Mouse (Mus musculus) hindbrain, embryonic 12.5 days (tissue): ENCODE data around the gene Tepp. TPM values are rescaled to one million over a fixed set of nuclear protein-coding genes. Genes with fewer than 3 reads are reported as not detected.

Experiments
- ATAC-seq: fragments of 200-750 bp; cut with Nextera tagmentation; 2 replicates; pipeline ENCODE4 v1.8.0; 2017; ENCODE audit warnings: moderate TSS enrichment; ENCODE audit not compliant: low FRiP score
- H3K27ac ChIP-seq: fragments of 300-500 bp; sonication (generic); 2 replicates; pipeline ENCODE4 v1.5.1; 2016; ENCODE audit warnings: mild to moderate bottlenecking
- H3K27me3 ChIP-seq: fragments of 300-500 bp; sonication (generic); 2 replicates; pipeline ENCODE4 v1.6.1; 2016; ENCODE audit warnings: mild to moderate bottlenecking
- H3K36me3 ChIP-seq: fragments of 300-500 bp; sonication (generic); 2 replicates; pipeline ENCODE4 v1.6.1; 2016; ENCODE audit warnings: mild to moderate bottlenecking
- H3K4me1 ChIP-seq: fragments of 300-500 bp; sonication (generic); 2 replicates; pipeline ENCODE4 v1.6.1; 2016
- H3K4me2 ChIP-seq: fragments of 300-500 bp; sonication (generic); replicated peaks from 2 replicates; pipeline ENCODE4 v1.6.1; 2016; ENCODE audit warnings: mild to moderate bottlenecking
- H3K4me3 ChIP-seq: fragments of 300-500 bp; sonication (generic); 2 replicates; pipeline ENCODE4 v1.5.1; 2016; ENCODE audit warnings: mild to moderate bottlenecking
- H3K9ac ChIP-seq: fragments of 300-500 bp; sonication (generic); 2 replicates; pipeline ENCODE4 v1.6.1; 2016; ENCODE audit warnings: mild to moderate bottlenecking, moderate library complexity
- H3K9me3 ChIP-seq: fragments of 300-500 bp; sonication (generic); replicated peaks from 2 replicates; pipeline ENCODE4 v1.6.1; 2016; ENCODE audit warnings: mild to moderate bottlenecking
- WGBS: fragments of 180-500 bp; shearing (Covaris S2); methylation state at CpG from one replicate; pipeline ENCODE4 v1.1.7; 2016; 5-methylcytosine and 5-hydroxymethylcytosine counted together
- polyA plus RNA-seq: library from polyadenylated mRNA; unstranded; fragments of >200 nt; fragmentation: Nextera tagmentation; extraction: Ambion mirVana; gene quantifications from 2 replicates; pipeline ENCODE4 v1.2.1, GENCODE M21; 2016

Gene Tepp
- polyA plus RNA-seq, 1 experiment from 2014 or later: not detected

DNA sequence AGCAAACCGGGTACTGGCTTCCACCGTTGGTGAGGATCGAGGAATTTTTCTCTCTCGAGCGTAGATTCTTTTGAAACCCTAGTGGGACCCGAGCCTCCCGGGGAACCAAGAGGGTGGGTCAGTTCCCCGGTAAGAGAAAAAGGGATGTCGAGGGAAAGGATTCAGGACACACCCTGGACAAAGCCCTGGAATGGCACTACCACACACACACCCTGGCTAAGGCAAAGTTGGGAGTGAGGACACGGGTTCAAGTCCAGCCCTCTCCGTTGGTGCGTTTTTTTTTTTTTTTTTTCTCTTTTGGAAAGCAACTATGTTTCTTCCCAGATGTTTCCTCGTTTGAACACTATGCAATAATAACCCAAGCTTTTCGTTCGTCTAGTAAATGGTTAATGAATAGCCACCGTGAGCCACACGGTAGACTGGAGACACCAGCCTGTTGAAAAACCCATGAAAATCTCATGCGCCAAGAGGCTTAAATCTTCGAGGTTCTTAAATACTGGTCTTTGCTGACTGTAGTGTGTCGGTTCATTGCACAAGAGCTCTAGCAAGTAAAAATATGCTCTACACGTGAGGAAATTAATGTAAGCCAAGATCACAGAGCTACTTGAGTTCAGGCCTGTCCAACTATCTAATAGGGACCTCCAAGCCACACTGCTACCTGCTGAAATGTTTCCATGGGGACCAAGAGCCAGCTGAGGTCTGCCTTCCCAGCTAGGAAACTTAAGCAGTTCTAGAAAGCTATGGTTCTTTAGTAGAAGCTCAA, 22.3 kb downstream of the Tepp start:
- H3K27ac ChIP-seq: peak overlapping the region; percentile 98
- peak overlapping the region; percentile 86 for H3K4me2 ChIP-seq
- no peaks in the 10 kb centered on the region for H3K9me3 ChIP-seq
- peaks cover 27% of the 10 kb centered on the region for H3K36me3 ChIP-seq
- H3K4me1 ChIP-seq: peaks cover 18% of the 10 kb centered on the region
- peak overlapping the region; percentile 94 for H3K9ac ChIP-seq
- 30% methylated on average over 21 of the region's 21 CpGs for WGBS
- H3K27me3 ChIP-seq: no peaks in the 10 kb centered on the region
- peak; percentile 41 for ATAC-seq
- H3K4me3 ChIP-seq: peak overlapping the region; percentile 93

DNA sequence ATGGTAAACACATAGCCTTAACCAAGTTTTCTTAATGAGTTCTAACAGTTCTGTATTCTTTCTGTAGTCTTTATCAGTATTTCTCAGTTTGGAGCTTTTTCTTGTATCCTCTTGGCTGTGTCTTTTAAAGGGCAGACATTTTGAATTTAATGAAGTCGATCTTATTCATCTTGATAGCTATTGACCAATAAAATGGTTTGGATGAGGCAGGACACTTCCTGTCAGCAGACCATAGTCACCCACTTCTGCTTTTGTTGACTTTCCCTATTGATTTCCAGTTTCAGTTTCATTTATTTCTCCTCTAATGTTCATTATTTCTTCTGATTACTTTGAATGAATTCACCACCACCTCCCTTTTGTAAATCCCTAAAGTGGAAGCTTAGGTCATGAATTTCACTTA, 25.3 kb downstream of the Tepp start:
- no peaks in the 10 kb centered on the region for H3K9me3 ChIP-seq
- ATAC-seq: no peak
- H3K9ac ChIP-seq: no peak overlapping the region
- H3K4me3 ChIP-seq: no peak overlapping the region
- H3K36me3 ChIP-seq: peaks cover 23% of the 10 kb centered on the region
- WGBS: 88% methylated on average over 1 of the region's 1 CpGs
- no peak overlapping the region for H3K27ac ChIP-seq
- H3K4me2 ChIP-seq: no peak overlapping the region
- no peaks in the 10 kb centered on the region for H3K27me3 ChIP-seq
- peaks cover 5% of the 10 kb centered on the region for H3K4me1 ChIP-seq

DNA sequence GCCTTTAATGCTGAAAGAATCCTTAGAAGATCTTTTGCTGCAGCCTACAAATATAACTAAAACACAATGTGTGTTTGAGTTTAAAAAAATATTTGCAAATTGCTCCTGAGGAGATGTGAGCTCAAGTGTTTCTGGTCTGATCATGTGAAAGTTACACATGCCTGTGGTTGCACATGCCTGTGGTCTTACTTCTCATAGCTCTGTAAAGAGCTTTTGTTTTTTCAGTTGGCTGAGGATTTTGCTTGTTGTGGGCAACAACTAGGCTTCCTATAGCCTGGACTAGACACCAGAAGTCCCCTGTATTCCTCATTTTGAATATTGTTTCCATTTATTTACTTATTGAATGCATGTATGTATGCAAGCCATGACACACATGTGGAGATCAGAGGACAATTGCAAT, 26.0 kb downstream of the Tepp start:
- Histone ChIP-seq H3K4me1 (0 out of 2 replicates have a peak, but pooled peaks cover 3% of the 10 kb centered on the region), H3K27me3 (no peaks in the 10 kb centered on the region), H3K27ac (no peak overlapping the region), H3K36me3 (peaks cover 27% of the 10 kb centered on the region), H3K9ac (no peak overlapping the region), H3K4me2 (no peak overlapping the region), H3K9me3 (no peaks in the 10 kb centered on the region), H3K4me3 (no peak overlapping the region)
- no peak for ATAC-seq

DNA sequence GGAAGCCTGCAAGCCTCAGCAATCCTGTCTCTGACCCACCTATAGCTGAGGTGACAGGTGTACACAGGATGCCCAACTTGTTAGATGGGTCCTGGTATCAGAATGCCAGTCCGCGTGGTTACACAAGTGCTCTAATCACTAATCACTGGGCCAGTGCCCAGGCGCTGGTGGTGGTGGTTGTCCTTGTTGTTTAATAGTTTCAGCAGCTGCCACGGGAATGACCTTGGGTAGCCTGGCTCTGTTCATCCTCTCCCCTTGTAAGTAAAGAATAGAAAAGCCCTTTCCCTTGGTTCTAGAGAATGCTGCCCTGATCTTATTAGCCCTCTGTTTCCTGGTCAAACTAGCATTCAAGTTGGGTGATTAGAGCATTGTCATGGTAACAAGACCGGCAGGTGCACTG, 31.4 kb downstream of the Tepp start:
- Histone ChIP-seq H3K27ac (no peak overlapping the region), H3K4me1 (no peaks in the 10 kb centered on the region), H3K4me3 (no peak overlapping the region), H3K27me3 (no peaks in the 10 kb centered on the region), H3K9me3 (no peaks in the 10 kb centered on the region), H3K4me2 (no peak overlapping the region), H3K9ac (no peak overlapping the region), H3K36me3 (peaks cover 46% of the 10 kb centered on the region)
- 75% methylated on average over 5 of the region's 5 CpGs for WGBS
- ATAC-seq: no peak

DNA sequence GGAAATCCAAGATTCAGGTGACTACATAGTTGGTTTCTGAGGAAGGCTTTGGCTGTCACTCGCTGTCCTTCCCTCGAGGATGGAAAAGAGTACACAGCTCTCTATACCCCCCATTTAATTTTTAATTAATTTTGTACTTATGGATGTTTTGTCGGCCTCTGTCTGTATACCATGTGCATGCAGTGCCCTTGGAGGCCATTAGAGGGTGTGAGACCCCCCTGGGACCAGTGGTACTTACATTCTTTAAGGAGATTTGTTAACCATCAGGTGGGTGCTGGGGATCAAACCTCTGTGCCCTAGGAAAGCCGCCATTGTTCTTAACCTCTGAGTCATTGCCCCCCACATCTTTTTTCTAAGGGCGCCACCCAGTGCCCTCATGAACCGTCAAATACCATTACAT, 34.3 kb downstream of the Tepp start:
- no peak overlapping the region for H3K4me2 ChIP-seq
- peaks cover 11% of the 10 kb centered on the region for H3K4me1 ChIP-seq
- peaks cover 34% of the 10 kb centered on the region for H3K36me3 ChIP-seq
- H3K9me3 ChIP-seq: no peaks in the 10 kb centered on the region
- ATAC-seq: no peak
- H3K4me3 ChIP-seq: no peak overlapping the region
- no peak overlapping the region for H3K27ac ChIP-seq
- WGBS: 77% methylated on average over 6 of the region's 6 CpGs
- no peak overlapping the region for H3K9ac ChIP-seq
- H3K27me3 ChIP-seq: peaks cover 5% of the 10 kb centered on the region; the same call in 1 of the 2 replicates

DNA sequence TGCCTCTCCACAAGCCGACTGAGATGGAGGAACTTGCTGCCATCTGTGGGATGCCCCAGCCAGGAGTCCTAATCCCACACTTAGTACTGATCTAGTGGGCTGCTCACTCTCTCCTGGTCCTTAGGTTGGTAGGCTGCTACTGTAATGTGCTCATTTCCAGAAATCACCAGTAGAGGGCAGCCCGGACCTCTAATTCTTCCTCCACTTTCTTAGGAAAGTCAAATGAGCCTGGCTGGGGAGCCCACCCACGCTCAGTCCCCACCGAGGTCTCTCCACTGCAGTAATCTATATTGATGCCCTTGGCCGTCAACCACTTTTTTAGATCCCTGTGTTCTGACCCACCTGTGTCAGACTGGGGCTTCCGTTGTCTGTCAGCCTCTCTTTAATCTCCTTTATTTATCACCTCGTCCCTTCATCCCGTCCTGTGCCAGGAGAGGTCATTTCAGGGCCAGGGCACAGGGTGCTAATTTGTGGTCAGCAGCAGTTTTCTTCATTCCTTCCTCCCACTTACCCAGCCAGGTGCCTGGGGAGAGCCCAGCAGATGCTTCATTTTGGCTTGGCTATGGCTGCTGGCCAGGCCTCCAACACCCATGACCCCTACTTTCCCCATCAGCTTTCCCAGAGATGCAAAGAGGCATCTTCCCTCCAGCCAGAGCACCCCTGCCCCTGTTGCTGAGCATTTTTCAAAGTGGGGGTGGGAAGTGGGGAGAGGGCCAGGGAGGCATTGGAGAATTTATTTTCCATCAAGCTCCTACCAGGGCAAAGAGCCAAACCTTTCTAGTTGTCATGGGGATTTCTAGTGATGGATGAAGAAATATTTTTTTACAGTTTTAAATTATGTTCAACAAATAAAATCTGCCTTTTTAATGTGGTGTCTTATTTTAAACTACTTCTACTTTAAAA, 36.5 kb downstream of the Tepp start:
- no peaks in the 10 kb centered on the region for H3K9me3 ChIP-seq
- H3K27me3 ChIP-seq: peaks cover 8% of the 10 kb centered on the region; the same call in 1 of the 2 replicates
- H3K4me1 ChIP-seq: peaks cover 19% of the 10 kb centered on the region
- peak; percentile 43; the same call in 1 of the 2 replicates for ATAC-seq
- no peak overlapping the region for H3K27ac ChIP-seq
- peaks cover 25% of the 10 kb centered on the region for H3K36me3 ChIP-seq
- 34% methylated on average over 8 of the region's 8 CpGs for WGBS
- H3K4me2 ChIP-seq: no peak overlapping the region
- H3K4me3 ChIP-seq: no peak overlapping the region
- H3K9ac ChIP-seq: no peak overlapping the region

DNA sequence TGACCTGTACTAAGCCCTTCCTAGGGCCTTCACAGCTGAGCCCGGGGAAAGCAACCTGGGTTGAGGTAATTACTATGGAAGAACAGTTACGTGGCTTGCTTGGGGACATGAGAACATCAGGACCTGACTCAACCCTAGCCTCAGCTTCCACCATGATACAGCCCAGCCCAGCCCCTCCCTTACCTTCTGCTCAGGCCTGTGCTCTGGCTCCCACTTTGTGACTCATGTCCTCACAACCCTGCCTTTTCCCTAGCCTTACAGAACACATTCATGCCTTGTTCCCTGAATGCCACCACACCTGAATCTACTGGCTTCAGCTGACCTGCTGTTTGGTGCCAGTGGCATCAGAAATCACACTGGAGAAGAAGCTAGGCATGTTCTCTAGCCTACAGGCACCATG, 38.0 kb downstream of the Tepp start:
- Histone ChIP-seq H3K27me3 (peaks cover 8% of the 10 kb centered on the region; the same call in 1 of the 2 replicates), H3K9me3 (no peaks in the 10 kb centered on the region), H3K4me2 (no peak overlapping the region), H3K9ac (no peak overlapping the region), H3K4me3 (no peak overlapping the region), H3K4me1 (peaks cover 21% of the 10 kb centered on the region), H3K27ac (no peak overlapping the region), H3K36me3 (peaks cover 18% of the 10 kb centered on the region)
- ATAC-seq: no peak
- WGBS: 95% methylated on average over 2 of the region's 2 CpGs

DNA sequence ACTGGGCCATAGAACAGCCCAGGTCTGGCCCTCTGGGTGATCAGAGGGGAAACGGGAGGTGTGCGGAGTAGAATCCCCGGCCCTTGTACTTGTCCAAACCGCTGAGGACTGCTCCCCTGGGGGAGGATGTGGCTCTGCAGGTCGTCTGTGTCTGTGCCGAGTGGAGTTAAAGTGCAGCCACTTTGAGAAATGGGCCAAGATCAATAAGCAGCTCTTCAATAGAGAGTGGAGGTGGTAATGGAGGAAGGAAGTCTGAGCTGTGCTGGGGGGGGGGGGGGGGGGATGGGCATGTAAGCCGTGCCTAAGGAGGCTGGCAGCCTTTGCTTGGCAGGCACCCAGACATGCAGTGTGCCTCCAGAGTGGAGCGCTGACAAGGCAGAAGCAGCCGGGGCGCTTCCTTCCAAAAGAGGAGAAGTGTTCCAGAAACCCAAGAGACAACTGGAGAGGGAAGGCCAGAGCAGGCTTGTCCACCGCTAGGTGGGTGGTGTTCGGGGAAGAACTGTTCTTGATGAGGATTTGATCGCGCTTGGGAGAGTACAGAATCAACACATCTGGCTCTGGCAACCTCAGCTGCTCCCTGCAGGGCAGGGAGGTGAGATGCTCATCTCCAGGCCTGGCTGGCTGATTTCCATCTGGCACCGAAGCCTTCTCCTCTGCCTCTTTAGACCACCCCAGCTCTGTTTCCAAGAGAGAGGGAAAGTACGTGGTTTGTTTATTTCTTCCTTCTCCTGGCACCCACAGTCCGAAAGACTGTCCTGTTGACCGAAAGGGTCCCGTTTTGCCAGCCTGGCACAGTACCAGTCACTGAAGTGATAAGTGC, 38.7 kb downstream of the Tepp start:
- H3K4me1 ChIP-seq: peaks cover 28% of the 10 kb centered on the region
- no peak overlapping the region for H3K4me3 ChIP-seq
- no peak overlapping the region for H3K27ac ChIP-seq
- peaks cover 8% of the 10 kb centered on the region; the same call in 1 of the 2 replicates for H3K27me3 ChIP-seq
- no peaks in the 10 kb centered on the region for H3K9me3 ChIP-seq
- WGBS: 64% methylated on average over 18 of the region's 19 CpGs
- no peak overlapping the region for H3K4me2 ChIP-seq
- peaks cover 11% of the 10 kb centered on the region for H3K36me3 ChIP-seq
- H3K9ac ChIP-seq: no peak overlapping the region
- ATAC-seq: no peak

DNA sequence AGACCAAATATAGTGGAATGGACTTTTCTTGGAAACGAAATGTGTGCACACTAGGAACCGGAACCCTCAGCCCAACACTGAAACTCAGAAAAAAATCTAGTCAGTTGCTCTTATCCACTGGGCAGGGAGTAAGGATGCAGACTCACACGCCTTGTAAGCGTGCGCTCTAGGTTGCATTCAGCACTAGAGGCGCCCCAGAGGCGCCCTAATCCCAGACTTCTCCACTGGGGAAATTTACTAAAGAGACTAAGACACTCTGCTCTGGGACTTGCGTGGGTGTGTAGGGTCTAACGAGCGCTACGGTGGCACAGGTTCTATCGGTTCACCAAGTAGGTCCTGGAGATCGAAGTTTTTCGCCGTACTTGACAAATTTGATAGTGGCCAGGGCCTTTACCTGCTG, 41.1 kb downstream of the Tepp start:
- H3K9me3 ChIP-seq: no peaks in the 10 kb centered on the region
- no peak overlapping the region for H3K9ac ChIP-seq
- H3K27ac ChIP-seq: no peak overlapping the region
- ATAC-seq: no peak
- 0 out of 2 replicates have a peak, but pooled peaks cover 3% of the 10 kb centered on the region for H3K36me3 ChIP-seq
- WGBS: 3% methylated on average over 15 of the region's 15 CpGs
- peaks cover 8% of the 10 kb centered on the region; the same call in 1 of the 2 replicates for H3K27me3 ChIP-seq
- H3K4me2 ChIP-seq: peak overlapping the region; percentile 88
- H3K4me1 ChIP-seq: peaks cover 42% of the 10 kb centered on the region
- peak overlapping the region; percentile 81; the same call in 1 of the 2 replicates for H3K4me3 ChIP-seq

DNA sequence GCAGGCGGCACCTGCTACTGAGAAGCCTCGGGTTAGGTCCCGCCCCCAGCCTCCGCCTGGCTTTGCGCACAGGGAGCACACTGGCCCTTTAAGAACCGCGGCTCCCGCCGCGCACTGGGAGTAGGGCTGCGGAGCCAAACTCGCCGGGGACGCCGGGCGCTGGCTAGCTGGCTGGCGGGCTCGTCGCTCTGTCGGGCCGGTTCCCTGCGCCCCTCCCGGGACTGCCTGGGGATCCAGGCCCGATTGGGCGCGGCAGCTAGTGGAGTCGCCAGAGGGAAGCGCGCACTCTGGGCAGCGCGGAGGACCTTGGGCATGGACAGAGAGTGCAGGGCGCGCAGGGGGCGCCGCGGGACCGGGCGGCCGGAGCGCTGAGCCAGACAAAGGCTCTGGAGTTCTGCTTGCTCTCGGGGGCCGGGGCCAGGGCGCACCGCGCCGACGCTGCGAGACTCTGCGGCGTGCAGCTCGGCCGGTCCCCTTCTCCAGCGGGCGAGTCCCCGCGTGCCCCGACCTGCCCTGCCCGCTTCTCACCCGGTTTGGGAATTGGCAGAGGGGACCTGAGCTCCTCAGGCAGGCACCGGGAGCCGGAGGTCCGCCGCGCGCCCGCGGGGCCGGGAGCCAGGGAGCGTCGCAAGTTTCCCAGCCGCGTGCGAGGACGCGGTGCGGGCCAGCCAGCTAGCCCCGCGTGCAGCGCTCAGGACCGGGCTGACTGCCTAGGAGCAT, 41.9 kb downstream of the Tepp start, which contains the start of gene Mmp15:
Gene Mmp15, plus strand, starts transcription at position 118 of the 720 bp plus-strand sequence.
- 0 out of 2 replicates have a peak, but pooled peaks cover 3% of the 10 kb centered on the region for H3K36me3 ChIP-seq
- under 1% methylated on average over 71 of the region's 80 CpGs for WGBS
- H3K4me2 ChIP-seq: peak within 1 kb of the TSS; percentile 88
- H3K27ac ChIP-seq: peak within 1 kb of the TSS; percentile 91
- peak within 1 kb of the TSS; percentile 81 for H3K4me3 ChIP-seq
- peak; percentile 75 for ATAC-seq
- H3K9ac ChIP-seq: peak within 1 kb of the TSS; percentile 84
- no peaks in the 10 kb centered on the region for H3K9me3 ChIP-seq
- H3K27me3 ChIP-seq: peaks cover 8% of the 10 kb centered on the region; the same call in 1 of the 2 replicates
- peaks cover 43% of the 10 kb centered on the region for H3K4me1 ChIP-seq
